Mouse (Mus musculus) lung, postnatal 10 days (tissue): ENCODE data around the gene Gm10974.
A peak's percentile ranks its signal among the peaks of the same experiment; 100 is the strongest.

Source experiments
- DNase-seq: peaks from one replicate; pipeline ENCODE4 v3.0.0; 2021

The Gm10974 gene

DNA sequence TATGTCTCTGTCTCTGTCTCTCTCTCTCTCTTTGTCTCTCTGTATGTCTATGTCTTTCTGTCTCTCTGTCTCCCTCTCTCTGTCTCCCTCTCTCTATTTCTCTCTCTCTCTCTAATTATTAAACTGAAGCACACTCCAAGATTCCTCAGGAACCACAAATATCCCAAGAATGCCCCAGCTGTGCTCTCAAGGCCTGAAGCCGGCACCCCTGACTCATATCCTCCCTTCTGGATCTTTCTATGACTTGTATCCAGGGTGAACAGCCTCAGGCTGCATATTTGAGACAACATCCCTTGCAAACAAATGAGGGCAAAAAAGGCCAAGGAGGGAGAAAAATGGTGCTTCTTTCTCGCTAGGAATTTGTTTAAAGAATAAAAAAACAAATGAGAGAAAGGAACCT is at the start of gene Gm10974:
Gene Gm10974 (plus strand): TSS at position 2 of the 400 bp plus-strand sequence.
- peak; percentile 73 for DNase-seq

DNA sequence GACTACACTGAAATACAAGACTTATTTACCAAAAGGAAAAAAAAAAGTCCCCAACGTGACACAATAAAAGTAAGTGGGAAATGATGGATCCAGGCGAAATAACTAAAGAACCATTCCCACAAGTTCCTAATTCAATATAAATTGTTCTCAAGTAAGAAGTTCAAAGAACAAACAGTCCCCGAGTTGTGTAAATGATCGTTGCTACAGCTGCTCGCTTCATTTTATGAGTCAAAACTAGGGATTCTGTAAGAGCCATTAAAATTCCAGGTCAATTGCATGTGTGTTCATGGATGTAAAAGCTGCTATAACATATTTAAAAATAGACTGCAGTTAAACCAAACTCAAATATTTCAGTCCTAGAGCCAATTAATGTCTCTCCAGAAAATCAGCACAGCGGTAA is 47.6 kb upstream of the Gm10974 start:
- DNase-seq, result no peak

DNA sequence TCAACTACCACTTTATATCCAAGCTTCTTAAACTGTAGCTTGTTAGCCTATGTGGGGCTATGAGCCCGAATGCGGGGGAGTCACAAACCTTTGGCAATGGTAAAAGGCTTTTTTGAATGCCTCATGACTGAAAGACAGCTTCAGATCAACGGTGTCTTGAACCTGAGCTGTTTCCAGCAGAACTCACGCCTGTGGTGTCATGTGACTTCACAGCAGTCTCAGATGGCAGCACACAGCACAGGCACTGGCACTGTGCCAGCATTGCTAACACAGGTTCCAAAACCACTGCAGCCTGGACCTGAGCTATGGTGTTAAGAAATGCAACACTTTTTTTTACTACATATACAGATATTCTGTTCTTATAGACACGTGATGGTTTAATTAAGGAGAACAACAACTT is 44.7 kb upstream of the Gm10974 start:
- no peak for DNase-seq

DNA sequence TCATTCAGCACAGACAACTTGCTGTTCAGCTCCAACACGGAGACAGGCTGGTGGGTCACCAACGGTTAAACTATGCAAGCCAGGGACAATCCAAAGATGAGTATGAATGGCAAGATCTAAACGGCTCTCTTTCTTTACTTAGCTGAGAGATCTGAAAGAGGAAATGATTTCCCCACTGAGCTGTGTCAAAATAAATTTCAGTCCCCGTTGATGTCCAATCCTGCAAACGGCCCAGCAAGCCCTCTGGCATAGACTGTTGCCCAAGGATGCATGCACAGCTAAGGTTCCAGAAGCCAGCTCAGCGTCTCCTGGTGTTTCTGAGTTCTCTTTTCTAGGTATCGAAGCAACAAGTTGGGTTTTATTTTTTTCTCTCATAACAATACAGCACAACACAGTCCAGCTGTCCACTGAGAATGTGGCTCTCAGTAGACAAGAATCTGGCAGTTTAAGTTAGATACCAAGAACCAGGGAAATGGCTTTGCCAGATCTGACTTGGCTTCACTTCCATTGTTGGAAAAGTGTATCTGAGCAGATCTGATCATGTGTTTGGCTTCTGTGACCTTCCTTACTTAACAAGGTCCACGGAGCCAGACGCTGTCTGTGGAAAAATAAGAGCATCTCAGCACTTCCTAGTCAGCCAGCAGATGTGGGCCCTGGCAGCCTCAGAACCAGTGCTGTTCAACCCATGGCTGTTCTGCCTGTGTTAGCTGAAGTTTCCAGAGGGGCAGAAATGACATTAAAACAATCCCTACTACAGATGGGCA is 42.3 kb upstream of the Gm10974 start:
- no peak for DNase-seq

DNA sequence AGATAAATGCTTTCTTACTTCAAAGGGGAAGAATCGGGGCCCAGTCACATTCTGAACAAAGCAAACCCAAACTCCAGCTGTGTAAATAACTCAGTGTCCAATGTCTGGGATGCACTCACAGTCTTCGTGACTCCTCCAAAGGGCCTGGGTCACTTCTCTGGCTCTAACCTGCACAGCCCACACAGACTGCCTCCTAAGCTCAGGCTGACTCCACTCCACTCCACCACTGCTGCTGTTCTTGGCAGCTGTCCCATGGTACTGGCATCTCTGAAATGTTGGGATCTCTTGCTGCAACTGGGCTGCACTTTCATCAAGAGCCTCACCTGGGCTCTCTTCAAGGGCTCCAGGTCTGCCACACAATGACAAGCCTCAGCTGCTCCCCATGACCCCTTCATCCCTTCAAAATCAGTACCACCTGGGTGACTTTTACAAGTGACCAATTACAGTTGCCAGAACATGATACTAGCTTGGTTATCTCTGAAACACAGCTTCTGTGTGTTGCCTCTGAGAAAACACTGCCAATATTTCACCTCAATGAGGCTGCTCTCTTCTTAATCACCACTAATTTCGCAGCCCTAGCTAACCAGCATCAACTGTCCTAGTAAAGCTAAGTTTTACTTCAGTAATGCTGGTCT is 40.2 kb upstream of the Gm10974 start:
- peak; percentile 61 for DNase-seq

DNA sequence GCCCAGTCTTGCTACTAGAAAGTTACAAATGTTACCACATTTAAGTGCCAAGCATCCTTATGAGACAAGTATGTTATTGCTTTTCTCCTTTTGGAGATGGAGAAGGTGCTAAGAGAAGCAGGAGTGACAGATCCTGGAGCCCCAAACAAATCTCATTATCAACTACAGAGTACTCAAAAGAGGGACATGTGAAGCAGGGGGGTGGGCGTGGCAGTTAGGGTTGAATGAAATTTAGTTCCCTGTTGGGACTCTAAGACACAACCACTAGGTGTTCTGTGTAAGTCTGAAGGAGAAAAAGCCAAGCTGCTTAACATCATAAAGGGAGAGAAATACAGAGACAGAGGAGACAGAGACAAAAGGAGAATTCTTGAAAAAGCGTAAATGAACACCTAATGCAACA is 38.2 kb upstream of the Gm10974 start:
- no peak for DNase-seq

DNA sequence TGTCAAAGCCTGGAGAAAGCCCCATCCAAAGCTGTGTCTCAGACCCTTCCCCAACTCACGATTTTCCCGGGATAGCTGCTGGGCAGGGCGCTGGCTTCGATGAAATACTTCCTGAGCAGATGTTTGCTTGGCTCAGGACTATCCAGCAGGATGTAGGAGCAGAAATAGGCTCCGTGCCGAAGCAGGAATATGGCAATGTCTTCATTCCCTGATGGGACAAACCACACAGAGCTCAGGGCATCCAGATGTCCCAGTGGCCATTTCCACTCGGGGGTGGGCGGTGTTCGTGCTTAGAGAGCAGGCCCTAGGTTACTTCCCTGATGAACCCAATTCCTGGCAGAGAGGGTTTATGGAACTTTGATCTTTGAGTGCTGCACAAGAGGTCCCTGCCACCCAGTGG is 35.1 kb upstream of the Gm10974 start:
- DNase-seq, result no peak

DNA sequence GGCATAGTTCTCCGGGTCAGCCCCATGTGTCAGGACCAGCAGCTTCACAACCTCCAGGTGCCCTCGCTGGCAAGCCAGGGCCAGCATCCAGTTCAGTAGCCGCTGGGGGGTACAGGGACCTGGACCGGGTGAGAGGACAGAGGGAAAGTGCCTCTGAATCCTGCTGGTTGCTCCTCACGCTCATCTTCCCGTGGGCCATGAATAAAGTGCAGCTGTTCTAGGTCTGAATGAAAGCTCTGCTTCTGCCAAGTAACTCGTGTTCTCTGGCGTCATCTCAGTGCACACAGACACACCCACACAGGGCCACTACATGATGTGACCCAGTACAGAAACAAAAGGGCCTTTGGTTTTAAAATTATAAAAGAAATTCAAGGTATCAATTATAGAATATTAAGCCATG is 33.4 kb upstream of the Gm10974 start:
- no peak for DNase-seq

DNA sequence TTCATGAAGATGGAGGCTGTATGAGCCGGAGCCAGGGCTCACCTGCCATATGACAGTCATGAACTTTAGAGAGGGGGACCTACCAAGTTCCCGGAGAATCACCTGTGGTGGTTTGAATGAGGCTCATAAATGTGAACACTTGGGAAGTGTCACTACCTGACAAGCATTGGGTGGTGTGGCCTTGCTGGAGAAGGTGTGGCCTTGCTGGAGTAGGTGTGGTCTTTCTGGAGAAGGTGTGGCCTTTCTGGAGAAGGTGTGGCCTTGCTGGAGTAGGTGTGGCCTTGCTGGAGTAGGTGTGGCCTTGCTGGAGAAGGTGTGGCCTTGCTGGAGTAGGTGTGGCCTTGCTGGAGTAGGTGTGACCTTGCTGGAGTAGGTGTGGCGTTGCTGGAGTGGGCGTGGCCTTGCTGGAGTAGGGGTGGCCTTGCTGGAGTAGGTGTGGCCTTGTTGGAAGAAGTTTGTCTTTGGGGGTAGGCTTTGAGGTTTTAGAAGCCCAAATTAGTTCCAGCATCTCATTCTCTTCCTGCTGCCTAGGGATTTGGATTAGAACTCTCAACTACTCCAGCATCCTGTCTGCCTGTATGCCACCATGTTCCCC is 31.7 kb upstream of the Gm10974 start:
- DNase-seq, result no peak

DNA sequence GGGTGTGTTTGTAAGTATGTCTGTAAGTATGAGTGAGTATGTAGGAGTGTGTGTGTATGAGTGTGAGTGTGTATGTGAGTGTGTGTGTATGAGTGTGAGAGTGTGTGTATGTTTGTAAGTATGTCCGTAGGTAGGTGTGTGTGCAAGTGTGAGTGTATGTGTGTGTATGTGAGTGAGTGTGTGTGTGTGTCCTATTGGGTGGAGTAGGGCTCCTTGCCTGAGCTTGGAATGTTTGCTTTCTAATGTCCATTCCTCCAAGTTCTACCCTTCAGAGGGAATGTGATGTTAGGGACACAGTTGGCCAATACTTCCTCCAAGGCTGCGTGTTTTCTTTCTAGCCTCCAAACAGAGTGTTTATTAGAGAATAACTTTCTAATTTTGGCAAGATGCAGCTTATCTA is 28.8 kb upstream of the Gm10974 start:
- no peak for DNase-seq

DNA sequence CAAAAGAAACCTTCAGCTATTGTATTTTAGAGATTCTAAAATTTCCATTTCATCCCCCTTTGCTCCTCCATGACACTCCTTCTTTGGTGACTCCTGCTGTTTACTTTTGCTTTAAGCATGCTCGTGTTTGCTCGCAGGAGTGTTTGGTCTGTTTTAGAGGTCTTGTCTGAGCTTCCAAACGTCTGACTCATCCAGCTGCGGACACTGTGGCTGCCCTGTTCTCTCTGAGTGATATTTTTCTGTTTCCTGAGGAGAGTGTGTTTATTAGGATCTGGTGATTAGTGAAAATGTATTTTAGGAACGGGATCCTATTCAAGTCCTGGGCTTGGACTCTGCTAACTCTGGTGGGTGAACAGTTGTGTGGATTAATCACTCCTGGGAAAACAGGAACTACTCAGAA is 26.1 kb upstream of the Gm10974 start:
- DNase-seq, result peak; percentile 72

DNA sequence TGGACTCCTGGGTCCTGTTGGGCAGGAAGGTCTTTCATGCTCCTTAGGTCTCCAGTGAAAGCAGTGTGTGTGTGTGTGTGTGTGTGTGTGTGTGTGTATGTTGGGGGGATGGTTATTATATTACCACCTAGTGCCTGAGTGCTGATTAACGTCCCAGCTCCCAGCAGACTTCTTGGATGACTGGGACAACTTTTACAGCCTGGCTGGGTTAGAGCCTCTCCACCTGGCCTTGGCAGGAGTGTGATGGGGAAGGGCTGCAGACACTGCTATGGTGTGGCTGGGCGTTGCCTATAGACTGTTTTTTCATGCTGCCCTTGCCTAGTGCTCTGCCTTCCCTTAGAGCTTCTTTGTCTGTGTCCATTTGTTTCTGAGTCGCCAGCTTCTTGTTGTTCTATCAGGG is 25.7 kb upstream of the Gm10974 start:
- no peak for DNase-seq

DNA sequence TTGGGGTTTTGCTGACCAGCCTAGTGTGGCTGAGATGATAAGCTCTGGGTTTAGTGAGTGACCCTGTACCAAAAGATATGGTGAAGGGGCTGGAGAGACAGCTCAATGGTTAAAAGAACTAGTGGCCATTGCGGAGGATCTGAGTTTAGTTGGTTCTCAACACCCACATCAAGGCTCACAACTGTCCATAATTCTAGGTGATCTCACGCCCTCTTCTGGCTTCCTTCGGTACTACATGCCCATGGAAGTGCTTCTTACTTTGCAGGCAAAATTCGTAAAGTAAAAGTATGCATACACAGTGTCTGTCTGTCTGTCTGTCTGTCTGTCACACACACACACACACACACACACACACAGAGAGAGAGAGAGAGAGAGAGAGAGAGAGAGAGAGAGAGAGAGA is 23.4 kb upstream of the Gm10974 start:
- DNase-seq, result peak; percentile 87

DNA sequence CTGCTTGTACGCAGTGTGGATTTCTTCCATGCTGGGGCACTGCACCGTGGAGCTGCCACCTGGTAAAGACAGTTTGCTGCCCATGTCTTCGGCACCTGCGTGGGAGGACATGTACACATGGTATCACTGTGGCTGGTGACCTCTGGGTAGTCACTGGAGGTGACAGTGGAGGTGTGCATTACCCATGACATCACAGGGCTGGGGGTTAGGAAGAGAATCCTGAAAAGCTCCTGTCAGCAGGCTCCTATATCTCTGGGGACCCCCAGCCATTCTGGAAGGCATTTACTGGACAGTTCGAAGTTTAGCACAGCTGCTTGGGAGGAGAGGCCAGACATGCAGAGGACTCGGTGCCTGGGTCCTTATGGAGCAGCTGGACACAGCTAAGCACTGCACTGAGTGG is 22.9 kb upstream of the Gm10974 start:
- no peak for DNase-seq

DNA sequence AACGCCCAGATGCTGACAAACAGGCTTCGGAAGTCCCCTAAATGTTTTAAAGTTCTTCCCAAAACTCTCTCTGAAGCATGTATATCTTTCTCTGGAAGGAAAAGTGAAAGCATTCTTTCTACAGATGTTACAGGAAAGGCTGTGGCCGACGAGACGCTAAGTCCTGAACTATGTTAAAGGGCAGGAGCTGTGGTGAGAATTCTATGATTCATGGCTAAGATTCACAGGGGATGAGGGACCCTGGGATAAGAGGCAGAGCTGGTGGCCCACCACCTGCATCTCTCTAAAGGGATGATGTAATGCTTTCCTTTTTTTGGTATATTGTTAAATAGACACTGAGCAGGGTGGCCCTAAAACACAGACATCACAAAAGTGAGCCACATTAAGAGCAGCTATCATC is 22.4 kb upstream of the Gm10974 start:
- no peak for DNase-seq

DNA sequence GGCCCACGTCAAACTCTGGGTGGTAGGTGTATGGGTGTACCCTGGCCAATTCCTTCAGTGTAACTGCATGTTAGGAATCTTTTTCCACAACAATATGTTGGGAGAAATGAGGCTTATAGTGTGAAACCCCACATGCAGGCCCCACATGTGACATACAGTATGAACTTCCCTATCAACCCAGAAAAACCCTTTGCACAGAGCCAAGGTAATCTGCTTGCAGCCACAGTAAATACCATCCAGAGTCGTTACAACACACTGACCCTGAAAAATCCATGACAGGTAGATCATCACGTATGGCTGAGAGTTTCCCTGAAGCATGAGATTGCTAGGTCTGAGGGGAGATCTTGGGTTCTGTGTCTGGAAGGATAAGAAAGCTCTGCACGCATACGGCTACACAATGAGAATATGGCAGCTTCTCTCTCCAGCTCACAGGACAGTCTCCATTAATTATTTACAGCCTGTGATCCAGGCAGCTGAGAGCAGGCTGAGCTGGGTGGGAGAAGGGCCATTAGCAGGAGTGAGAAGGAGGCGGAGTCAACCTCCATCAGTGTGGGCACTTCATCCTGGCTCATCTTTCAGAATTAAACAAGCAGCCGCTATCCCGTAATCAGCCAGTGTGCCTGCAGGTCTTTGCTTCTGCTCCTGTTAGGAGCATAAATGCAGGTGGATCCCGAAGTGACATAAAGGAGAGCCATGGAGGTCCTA is 18.6 kb upstream of the Gm10974 start:
- DNase-seq, result no peak

DNA sequence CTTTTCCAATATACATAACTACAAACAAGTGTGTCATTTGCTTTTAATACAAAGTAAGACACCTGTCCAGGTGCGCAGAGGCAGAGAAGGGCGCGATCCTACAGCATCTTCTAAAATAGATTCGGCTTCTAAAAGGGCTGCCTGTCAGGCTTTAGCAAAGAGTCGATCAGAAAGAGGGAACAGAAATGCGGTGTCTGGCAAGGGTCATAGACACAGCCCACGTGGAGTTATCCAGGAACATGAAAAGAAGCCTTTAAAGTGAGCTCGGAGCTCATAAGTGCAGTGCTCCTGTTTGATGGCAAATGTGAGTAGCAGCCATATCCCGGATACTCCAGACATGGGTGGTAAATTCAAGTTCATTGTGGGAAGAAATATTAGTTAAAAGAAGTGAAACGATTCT is 17.1 kb upstream of the Gm10974 start:
- no peak for DNase-seq

DNA sequence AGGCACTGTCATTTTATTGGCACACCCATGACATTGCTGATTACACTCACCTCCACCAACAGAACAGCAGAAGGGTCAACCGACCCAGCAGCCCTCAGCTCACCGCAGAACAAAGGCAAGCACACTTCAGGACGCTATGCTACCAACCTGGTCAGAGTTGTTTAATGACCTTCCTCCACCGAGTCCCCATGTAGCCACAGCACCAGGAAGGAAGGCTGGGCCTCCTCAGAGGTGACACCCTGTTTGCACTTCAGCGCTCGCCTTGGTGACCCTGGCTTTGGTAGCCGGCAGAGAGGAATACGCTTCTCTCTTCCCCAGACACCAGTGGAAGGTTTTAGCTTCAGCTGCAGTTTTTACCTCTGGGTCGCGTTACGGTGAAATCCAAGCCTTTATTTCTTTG is 16.0 kb upstream of the Gm10974 start:
- DNase-seq, result no peak

DNA sequence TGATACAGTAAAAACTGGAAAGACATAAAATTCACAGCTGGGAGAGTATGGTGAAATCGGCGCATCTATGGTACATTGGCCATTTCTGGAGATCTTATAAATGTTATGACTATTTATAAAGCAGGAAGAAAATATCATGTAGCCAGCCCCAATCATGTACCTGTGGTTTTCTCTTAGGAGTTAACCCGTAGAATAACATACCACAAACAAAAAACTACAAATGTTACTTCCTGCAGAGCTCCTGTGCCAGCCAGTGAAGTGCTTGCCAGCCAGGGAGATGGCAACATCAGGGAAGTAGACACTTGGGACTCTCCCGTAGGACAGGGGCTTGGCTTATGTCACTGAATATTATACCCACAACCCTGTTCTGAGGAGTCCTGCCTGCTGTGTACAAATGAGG is 14.6 kb upstream of the Gm10974 start:
- DNase-seq, result no peak

DNA sequence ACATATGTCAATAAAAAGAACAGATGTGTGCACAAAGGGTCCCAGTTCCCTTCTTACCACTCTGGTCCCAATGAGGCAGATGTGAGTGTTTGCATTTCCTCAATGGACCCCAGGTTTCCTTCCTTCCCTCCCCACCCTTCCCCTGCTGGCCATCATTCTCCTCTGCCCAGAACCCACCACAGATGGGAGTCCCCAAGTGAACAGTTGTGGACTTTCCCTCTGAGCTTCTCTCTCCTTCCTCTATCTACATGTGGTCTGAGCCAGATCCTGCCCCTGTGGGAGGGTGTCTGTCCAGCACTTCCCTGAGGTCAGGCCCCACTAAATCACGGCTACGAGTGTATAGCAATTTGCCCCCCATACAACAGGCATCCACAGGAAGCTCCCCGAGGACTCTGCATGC is 10.8 kb upstream of the Gm10974 start:
- no peak for DNase-seq

DNA sequence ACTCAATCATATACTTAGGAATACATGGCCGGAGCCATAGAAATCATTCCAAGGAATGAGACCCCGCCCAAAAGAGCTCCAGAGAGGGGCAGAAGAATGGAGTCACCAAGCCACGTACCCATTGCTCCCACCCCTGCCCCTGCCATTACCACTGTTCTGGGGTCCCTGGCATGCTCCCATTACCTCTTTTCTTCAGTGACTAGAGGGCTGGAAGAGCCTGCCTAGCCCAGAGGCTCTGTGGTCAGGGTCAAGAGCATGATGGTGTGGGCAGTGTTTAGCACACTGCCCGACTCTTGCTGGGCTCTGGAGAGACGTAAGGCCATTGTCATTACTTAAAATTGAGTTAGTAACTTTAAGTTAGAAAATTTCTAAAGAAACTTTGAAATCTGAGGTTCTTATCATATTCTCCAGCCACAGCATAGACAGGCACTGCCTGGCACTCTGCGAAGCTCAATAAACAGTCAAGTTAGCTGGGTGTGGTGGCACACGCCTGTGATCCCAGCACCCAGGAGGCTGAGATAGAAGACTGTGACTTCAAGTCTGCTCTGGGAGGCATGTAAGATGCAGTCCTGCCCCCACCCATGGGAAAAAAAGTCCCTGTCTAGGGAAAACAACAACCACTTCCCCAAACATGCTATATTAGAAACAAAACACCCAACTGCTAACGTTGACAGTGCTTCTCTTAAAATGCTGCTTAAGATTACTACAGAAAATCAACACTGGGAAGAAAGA is 9.7 kb upstream of the Gm10974 start:
- no peak for DNase-seq

DNA sequence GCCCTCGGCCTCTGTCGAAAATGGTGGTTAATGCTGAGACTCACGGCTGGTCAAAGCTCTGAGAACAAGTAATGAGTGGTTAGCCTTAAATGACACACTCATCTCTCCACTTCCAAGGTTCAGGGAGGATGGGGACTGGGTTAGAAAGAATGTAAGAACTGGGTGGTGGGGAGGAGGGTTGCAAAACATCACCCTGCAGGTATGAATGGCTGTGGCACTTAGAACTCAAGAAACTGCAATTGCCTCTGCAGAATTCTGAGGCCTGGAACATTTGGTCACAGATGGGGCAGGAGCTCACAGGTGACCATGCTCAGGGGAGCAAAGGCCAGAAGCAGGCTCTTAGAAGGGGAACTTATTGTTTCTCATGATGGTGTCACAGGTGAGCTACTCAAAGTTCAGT is 7.2 kb upstream of the Gm10974 start:
- DNase-seq, result no peak

DNA sequence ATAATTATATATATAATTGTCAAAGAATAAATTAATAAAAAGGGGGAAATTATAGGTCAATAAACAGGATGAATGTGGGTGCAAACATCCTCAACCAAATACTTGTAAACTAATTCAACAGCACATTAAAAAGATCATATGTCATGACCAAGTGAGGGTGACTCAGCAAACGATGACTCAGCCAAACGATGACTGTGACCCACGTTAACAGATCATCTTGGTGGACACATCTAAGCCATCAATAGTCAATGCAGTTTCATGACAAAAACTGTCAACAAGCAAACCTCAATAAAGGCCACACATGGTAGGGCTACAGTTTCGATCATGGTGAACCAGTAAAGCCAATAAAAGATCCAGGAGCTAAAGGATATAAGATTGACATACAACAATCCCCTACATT is 6.7 kb upstream of the Gm10974 start:
- no peak for DNase-seq
